Mouse (Mus musculus) forebrain, embryonic 10.5 days (tissue): ENCODE data around the gene Grk4. TPM values are rescaled to one million over a fixed set of nuclear protein-coding genes. Genes with fewer than 3 reads are reported as not detected.

Experiments used
- DNase-seq: peaks from one replicate; pipeline ENCODE4 v3.0.0-alpha.2; 2017; ENCODE audit warnings: low spot score; ENCODE audit errors: extremely low spot score
- H3K27ac ChIP-seq: fragments of 300-500 bp; sonication (generic); 2 replicates; pipeline ENCODE4 v1.5.1; 2016; ENCODE audit warnings: mild to moderate bottlenecking
- H3K27me3 ChIP-seq: fragments of 300-500 bp; sonication (generic); 2 replicates; pipeline ENCODE4 v1.6.1; 2016; ENCODE audit warnings: mild to moderate bottlenecking; ENCODE audit not compliant: poor library complexity, severe bottlenecking
- H3K36me3 ChIP-seq: fragments of 300-500 bp; sonication (generic); replicated peaks from 2 replicates; pipeline ENCODE4 v1.6.1; 2016; ENCODE audit warnings: mild to moderate bottlenecking, moderate library complexity
- H3K4me1 ChIP-seq: fragments of 300-500 bp; sonication (generic); 2 replicates; pipeline ENCODE4 v1.6.1; 2016
- H3K4me3 ChIP-seq: fragments of 300-500 bp; sonication (generic); 2 replicates; pipeline ENCODE4 v1.5.1; 2016; ENCODE audit warnings: mild to moderate bottlenecking, moderate library complexity
- H3K9me3 ChIP-seq: fragments of 300-500 bp; sonication (generic); 2 replicates; pipeline ENCODE4 v1.6.1; 2016; ENCODE audit warnings: mild to moderate bottlenecking, moderate library complexity
- WGBS: fragments of 180-500 bp; shearing (Covaris S2); methylation state at CpG from one replicate; pipeline ENCODE4 v1.1.7; 2016; 5-methylcytosine and 5-hydroxymethylcytosine counted together
- polyA plus RNA-seq: library from polyadenylated mRNA; unstranded; fragments of >200 nt; fragmentation: Nextera tagmentation; extraction: Ambion mirVana; gene quantifications from 2 replicates; pipeline ENCODE4 v1.2.1, GENCODE M21; 2016

Grk4 gene
- 1.1 and 1.5 TPM in 2 replicates for polyA plus RNA-seq

DNA sequence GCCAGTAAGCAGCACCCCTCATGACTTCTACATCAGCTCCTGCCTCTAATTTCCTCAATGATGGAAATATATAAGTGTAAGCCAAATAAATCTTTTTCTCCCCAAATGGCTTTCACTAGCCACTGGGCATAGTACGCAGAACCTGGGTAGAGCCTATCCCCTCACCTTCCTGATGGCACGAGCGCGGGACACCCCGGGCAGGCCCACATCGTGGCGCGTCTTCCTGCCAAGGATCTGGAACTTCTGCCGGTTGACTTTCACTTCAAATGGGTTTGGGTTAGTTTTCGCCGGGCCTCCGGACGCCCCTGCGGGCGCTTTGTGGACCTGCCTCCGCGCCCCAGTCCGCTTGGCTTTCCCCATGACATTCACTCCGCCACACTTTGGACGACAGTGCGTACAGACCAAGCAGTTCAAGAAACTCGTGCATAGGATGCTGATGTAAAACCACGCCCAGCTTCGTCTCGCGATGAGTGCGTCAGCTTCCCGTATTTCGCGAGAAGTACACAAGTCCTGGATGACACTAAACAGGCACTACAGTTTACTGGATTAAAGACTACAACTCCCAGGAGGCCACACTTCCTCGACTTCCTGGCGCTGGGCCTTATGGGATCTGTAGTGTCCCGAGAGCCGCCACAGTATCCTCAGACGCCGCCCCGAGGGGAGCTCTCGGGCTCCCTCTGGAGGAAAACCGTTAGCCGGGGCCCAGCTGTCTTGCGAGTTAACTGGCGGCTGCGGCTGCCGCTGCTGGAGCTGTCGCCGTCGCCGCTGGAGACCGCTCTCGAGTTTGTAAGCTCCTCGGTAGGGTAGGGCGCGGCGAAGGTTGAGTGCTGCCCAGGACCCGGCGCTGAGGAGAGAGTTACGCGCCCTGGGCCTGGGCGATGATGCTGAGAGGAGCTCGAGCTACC lies at the start of gene Grk4, which contains the start of gene Nop14:
Gene Grk4 (plus strand): TSS at position 694 of the 905 bp plus-strand sequence.
Gene Nop14 (minus strand): TSS at position 463 of the 905 bp plus-strand sequence.
- Histone ChIP-seq H3K27ac (peak within 1 kb of the TSS; percentile 84), H3K9me3 (no peaks in the 10 kb centered on the region), H3K4me3 (peak within 1 kb of the TSS; percentile 81), H3K36me3 (peaks cover 30% of the 10 kb centered on the region), H3K4me1 (peaks cover 16% of the 10 kb centered on the region), H3K27me3 (peaks cover 10% of the 10 kb centered on the region)
- WGBS, result under 1% methylated on average over 60 of the region's 60 CpGs
- DNase-seq, result peak; percentile 98

DNA sequence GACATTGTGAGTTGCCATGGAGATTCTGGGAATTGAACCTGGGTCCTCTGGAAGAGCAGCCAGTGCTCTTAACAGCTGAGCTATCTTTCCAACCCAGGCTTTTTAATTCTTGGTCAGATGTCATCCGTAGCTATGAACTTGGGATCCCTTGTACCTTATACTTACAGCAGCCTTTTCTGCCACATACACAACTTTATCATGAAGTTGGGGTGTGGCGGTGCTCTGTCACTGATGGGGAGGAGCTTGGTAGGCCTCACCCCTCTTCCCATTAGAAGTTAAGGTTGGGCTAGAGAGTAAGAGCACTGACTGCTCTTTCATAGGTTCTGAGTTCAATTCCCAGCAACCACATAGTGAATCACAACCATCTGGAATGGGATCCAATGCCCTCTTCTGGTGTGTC lies 27.2 kb upstream of the Grk4 start:
- WGBS, result 94% methylated on average over 2 of the region's 2 CpGs
- Histone ChIP-seq H3K4me1 (peaks cover 31% of the 10 kb centered on the region), H3K4me3 (no peak overlapping the region), H3K9me3 (no peaks in the 10 kb centered on the region), H3K27ac (no peak overlapping the region), H3K36me3 (peaks cover 85% of the 10 kb centered on the region), H3K27me3 (no peaks in the 10 kb centered on the region)
- DNase-seq, result no peak

- Histone ChIP-seq H3K9me3 (no peaks in the 10 kb centered on the region), H3K27me3 (no peaks in the 10 kb centered on the region), H3K36me3 (peaks cover 85% of the 10 kb centered on the region), H3K4me3 (no peak overlapping the region), H3K4me1 (peaks cover 31% of the 10 kb centered on the region), H3K27ac (no peak overlapping the region)
- WGBS, result 83% methylated on average over 4 of the region's 4 CpGs
- no peak for DNase-seq
Measured at GRCm38 (mm10) chr5:34633641-34634040, 26.5 kb upstream of the Grk4 start.

DNA sequence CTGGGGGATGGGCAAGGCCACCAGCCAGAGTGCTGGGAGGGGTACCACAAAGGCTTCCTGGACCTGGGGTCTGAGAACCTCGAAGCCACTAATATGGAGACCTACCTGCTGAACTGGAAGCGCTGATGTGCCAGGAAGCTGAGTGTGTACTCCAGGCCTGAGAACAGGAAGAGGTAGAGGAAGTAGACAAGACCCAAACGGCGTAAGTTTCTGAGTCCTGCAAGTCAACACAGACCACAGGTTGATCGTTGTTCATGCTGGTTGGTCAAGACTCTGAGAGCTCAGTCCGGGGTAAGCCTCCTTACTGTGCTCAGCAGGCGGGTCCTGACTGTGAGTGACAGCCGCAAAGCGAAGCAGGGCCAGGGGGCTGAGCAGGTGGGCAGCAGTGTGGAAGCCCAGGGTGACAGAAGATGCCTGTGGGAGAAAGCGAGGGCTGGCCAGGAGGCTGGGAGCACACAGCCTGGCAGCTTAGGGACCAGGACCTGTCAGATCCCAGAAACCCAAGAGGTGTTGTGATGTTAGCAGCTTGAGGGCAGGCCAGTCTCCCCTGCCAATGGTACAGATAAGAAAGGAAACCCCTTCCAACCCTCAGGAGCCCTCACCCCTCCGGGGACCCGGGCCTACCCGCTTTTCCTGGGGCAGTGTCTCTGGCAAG lies 25.3 kb upstream of the Grk4 start:
- WGBS, result 94% methylated on average over 13 of the region's 13 CpGs
- H3K27ac ChIP-seq, result no peak overlapping the region; the same call in 1 of the 2 replicates
- no peak for DNase-seq
- no peaks in the 10 kb centered on the region for H3K27me3 ChIP-seq
- peaks cover 31% of the 10 kb centered on the region for H3K4me1 ChIP-seq
- no peak overlapping the region for H3K4me3 ChIP-seq
- no peaks in the 10 kb centered on the region for H3K9me3 ChIP-seq
- H3K36me3 ChIP-seq, result peaks cover 85% of the 10 kb centered on the region

GRCm38 (mm10) chr5:34635665-34636192 lies 24.4 kb upstream of the Grk4 start:
- 64% methylated on average over 10 of the region's 10 CpGs for WGBS
- no peak for DNase-seq
- H3K9me3 ChIP-seq, result no peaks in the 10 kb centered on the region
- H3K27ac ChIP-seq, result peak overlapping the region; percentile 90
- peaks cover 31% of the 10 kb centered on the region for H3K4me1 ChIP-seq
- peaks cover 85% of the 10 kb centered on the region for H3K36me3 ChIP-seq
- H3K27me3 ChIP-seq, result no peaks in the 10 kb centered on the region
- H3K4me3 ChIP-seq, result peak overlapping the region; percentile 65

GRCm38 (mm10) chr5:34636481-34637287 lies 23.5 kb upstream of the Grk4 start, which contains the start of gene Mfsd10:
TSS of gene Mfsd10 (minus strand) at chr5:34637212.
- Histone ChIP-seq H3K4me3 (peak within 1 kb of the TSS; percentile 65), H3K4me1 (peaks cover 31% of the 10 kb centered on the region), H3K27ac (peak within 1 kb of the TSS; percentile 90), H3K27me3 (no peaks in the 10 kb centered on the region), H3K9me3 (no peaks in the 10 kb centered on the region), H3K36me3 (peaks cover 85% of the 10 kb centered on the region)
- under 1% methylated on average over 48 of the region's 48 CpGs for WGBS
- DNase-seq, result peak; percentile 78

- Histone ChIP-seq H3K27ac (peak overlapping the region; percentile 90; the same call in 1 of the 2 replicates), H3K36me3 (peaks cover 80% of the 10 kb centered on the region), H3K4me1 (peaks cover 31% of the 10 kb centered on the region), H3K27me3 (no peaks in the 10 kb centered on the region), H3K9me3 (no peaks in the 10 kb centered on the region), H3K4me3 (peak overlapping the region; percentile 65)
- WGBS, result 80% methylated on average over 7 of the region's 7 CpGs
- DNase-seq, result no peak
Measured at GRCm38 (mm10) chr5:34637591-34638156, 22.5 kb upstream of the Grk4 start.

DNA sequence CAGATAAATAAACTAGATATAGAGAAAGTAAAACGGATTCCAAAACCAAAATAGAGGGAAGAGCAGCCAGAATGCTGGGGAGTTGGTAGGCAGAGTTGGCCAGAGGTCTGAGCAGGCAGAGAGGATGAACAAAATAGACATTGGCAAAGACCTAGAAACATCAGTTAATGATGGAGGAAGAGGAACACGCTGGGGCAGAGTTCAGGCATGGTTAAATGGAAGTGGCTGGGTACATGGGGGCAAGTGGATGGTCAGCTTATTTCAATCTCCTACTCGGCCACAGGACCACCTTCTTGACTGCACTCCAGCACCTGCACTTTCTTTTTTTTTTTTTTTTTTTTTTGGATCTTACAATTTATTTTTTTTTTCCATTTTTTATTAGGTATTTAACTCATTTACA lies 18.2 kb upstream of the Grk4 start:
- 90% methylated on average over 3 of the region's 3 CpGs for WGBS
- H3K4me3 ChIP-seq, result no peak overlapping the region
- H3K9me3 ChIP-seq, result no peaks in the 10 kb centered on the region
- H3K36me3 ChIP-seq, result peaks cover 91% of the 10 kb centered on the region
- DNase-seq, result no peak
- H3K4me1 ChIP-seq, result peaks cover 9% of the 10 kb centered on the region
- no peak overlapping the region for H3K27ac ChIP-seq
- no peaks in the 10 kb centered on the region for H3K27me3 ChIP-seq

DNA sequence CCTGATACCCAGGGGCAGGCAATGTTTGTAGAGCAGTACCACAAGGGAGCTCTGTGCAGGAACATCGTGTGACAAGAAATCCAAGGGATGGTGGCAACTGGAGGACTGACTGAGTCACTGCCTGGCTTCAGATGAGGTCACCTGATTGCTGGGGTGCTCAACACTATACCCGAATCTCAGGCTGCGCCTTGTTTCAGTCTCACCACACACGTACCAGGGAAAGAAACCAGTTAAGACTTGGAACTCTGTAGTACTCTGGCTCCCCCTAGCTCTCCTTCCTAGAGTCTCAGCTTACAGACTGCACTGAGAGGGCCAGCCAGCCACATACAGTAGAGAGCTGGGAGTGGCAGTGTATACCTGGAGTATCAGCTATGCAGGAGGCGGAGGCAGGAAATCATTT lies 17.2 kb upstream of the Grk4 start:
- WGBS, result 80% methylated on average over 5 of the region's 5 CpGs

DNA sequence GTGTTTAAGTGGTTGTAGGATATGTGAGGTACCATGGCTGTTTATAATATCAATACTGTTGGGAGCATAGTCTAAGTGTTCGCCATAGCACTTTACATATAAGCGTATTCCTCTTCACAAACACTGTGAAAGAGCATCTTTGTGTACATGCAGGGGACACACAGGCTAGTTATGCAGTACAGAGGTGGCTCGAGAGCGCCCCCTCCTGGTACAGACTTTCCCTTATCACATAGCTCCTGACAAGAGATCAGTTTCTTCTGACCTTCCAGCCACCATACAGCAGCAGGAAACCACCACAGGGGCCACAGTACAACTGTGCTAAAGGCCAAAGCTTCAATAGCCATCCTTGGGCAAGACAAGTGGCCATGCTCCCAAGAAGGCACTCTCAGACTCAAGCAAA lies 12.6 kb upstream of the Grk4 start:
- no peak overlapping the region for H3K4me3 ChIP-seq
- peaks cover 100% of the 10 kb centered on the region for H3K36me3 ChIP-seq
- DNase-seq, result peak; percentile 69
- WGBS, result 48% methylated on average over 4 of the region's 4 CpGs
- H3K27me3 ChIP-seq, result no peaks in the 10 kb centered on the region
- H3K9me3 ChIP-seq, result no peaks in the 10 kb centered on the region
- no peak overlapping the region for H3K27ac ChIP-seq
- no peaks in the 10 kb centered on the region for H3K4me1 ChIP-seq

More for the DNA sequence above, 17.2 kb upstream of the Grk4 start:
- peaks cover 95% of the 10 kb centered on the region for H3K36me3 ChIP-seq
- no peaks in the 10 kb centered on the region for H3K9me3 ChIP-seq
- H3K27me3 ChIP-seq, result no peaks in the 10 kb centered on the region
- no peaks in the 10 kb centered on the region for H3K4me1 ChIP-seq
- no peak overlapping the region for H3K27ac ChIP-seq
- H3K4me3 ChIP-seq, result no peak overlapping the region
- no peak for DNase-seq

DNA sequence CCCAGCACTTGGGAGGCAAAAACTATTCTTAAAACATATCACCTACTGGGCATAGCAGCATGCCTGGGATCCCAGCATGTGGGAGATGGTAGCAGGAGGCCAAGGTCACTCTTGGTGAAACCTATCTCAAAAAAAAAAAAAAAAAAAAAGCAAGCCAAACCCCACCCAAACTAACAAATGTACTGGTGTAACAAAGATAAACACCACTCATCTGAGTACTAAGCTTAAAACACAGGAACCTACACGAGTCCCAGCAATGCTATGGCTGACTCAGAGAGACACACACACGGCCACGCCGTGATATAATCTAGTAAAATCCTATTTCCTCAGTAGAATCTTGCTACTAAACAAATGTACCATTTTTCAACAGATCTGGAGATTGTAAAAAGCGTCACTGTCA lies 7.2 kb upstream of the Grk4 start:
- H3K4me1 ChIP-seq, result no peaks in the 10 kb centered on the region
- WGBS, result 90% methylated on average over 5 of the region's 5 CpGs
- no peaks in the 10 kb centered on the region for H3K9me3 ChIP-seq
- no peaks in the 10 kb centered on the region for H3K27me3 ChIP-seq
- peaks cover 96% of the 10 kb centered on the region for H3K36me3 ChIP-seq
- no peak overlapping the region for H3K4me3 ChIP-seq
- no peak for DNase-seq
- H3K27ac ChIP-seq, result no peak overlapping the region

GRCm38 (mm10) chr5:34654881-34655280 lies 5.3 kb upstream of the Grk4 start:
- Histone ChIP-seq H3K27me3 (no peaks in the 10 kb centered on the region), H3K4me1 (peaks cover 8% of the 10 kb centered on the region), H3K27ac (no peak overlapping the region), H3K36me3 (peaks cover 80% of the 10 kb centered on the region), H3K4me3 (no peak overlapping the region), H3K9me3 (no peaks in the 10 kb centered on the region)
- DNase-seq, result no peak
- WGBS, result 94% methylated on average over 9 of the region's 9 CpGs
